In genomic region chr5:125164465-125165167, GRCm38 (mm10) we compare ENCODE assay signal across 8 mouse cellular contexts. TPM values are rescaled to one million over a fixed set of nuclear protein-coding genes. Genes with fewer than 3 reads are reported as not detected.
A peak's percentile ranks its signal among the peaks of the same experiment; 100 is the strongest.
DNase-seq lines count a peak whose midpoint lies in the region; ATAC-seq and TF ChIP-seq lines count a peak whose summit lies in the region.

No protein-coding gene starts in this region.

- 0 out of 2 replicates have a peak overlapping the region, but pooled peaks have one; percentile 8 for H3K9ac ChIP-seq in intestine, embryonic 15.5 days
- H3K9ac ChIP-seq in lung, postnatal 0 days (replicated peaks; ENCODE audit: low read depth), result no peak overlapping the region

- peak overlapping the region; percentile 76 for H3K27ac ChIP-seq in intestine, embryonic 15.5 days
- H3K27ac ChIP-seq in lung, postnatal 0 days (ENCODE audit: low read length), result peak overlapping the region; percentile 55; the same call in 1 of the 2 replicates

- TF ChIP-seq CTCF in lung, postnatal 0 days (IDR thresholded peaks at IDR 0.05), result no peak; the same call in 1 of the 2 replicates

- no peaks in the 10 kb centered on the region for H3K9me3 ChIP-seq in intestine, embryonic 15.5 days
- H3K9me3 ChIP-seq in lung, postnatal 0 days (ENCODE audit: low read length), result no peaks in the 10 kb centered on the region

- H3K36me3 ChIP-seq in intestine, embryonic 15.5 days, result no peaks in the 10 kb centered on the region
- H3K36me3 ChIP-seq in lung, postnatal 0 days (ENCODE audit: insufficient read depth, low read length), result 0 out of 2 replicates have a peak, but pooled peaks cover 4% of the 10 kb centered on the region

- peak; percentile 70 for ATAC-seq in intestine, embryonic 15.5 days
- ATAC-seq in lung, postnatal 0 days, result peak; percentile 65

- peaks cover 67% of the 10 kb centered on the region for H3K4me1 ChIP-seq in intestine, embryonic 15.5 days (replicated peaks)
- peaks cover 40% of the 10 kb centered on the region for H3K4me1 ChIP-seq in lung, postnatal 0 days (ENCODE audit: insufficient read depth, low read depth, low read length)

- H3K4me2 ChIP-seq in intestine, embryonic 15.5 days (replicated peaks), result no peak overlapping the region; the same call in 1 of the 2 replicates
- no peak overlapping the region for H3K4me2 ChIP-seq in lung, postnatal 0 days (replicated peaks; ENCODE audit: low read depth, low read length)

- 27% methylated on average over 12 of the region's 12 CpGs for WGBS in intestine, embryonic 15.5 days
- WGBS in lung, postnatal 0 days, result 21% methylated on average over 12 of the region's 12 CpGs

- peak; percentile 43 to 55 for DNase-seq in layer of hippocampus, postnatal 10 days (ENCODE audit: low spot score in 2 of 2)
- no peak for DNase-seq in layer of hippocampus, postnatal 14 days (ENCODE audit: low spot score in 2 of 2)
- DNase-seq in cerebellum, adult 9-10 months, result peak; percentile 78
- DNase-seq in gastrocnemius, postnatal 36 days, result peak; percentile 68 to 74
- DNase-seq in lung, postnatal 0 days (ENCODE audit: low spot score), result peak; percentile 80
- DNase-seq in testis, postnatal 10 days (ENCODE audit: low spot score), result peak; percentile 88
- DNase-seq in spleen, postnatal 14 days (ENCODE audit: low spot score in 2 of 2), result no peak

- no peak; the same call in 1 of the 2 replicates for TF ChIP-seq EP300 in lung, postnatal 0 days (IDR thresholded peaks at IDR 0.05)

- H3K4me3 ChIP-seq in intestine, embryonic 15.5 days (replicated peaks), result no peak overlapping the region
- no peak overlapping the region for H3K4me3 ChIP-seq in lung, postnatal 0 days (ENCODE audit: low read depth, low read length)

- intact Hi-C loops in gastrocnemius, postnatal 36 days (cut with DNase I), result no loop called here

- no peaks in the 10 kb centered on the region for H3K27me3 ChIP-seq in intestine, embryonic 15.5 days (replicated peaks)
- no peaks in the 10 kb centered on the region for H3K27me3 ChIP-seq in lung, postnatal 0 days (replicated peaks; ENCODE audit: insufficient read depth, low read length)

RNA-seq across cellular contexts. Expression of gene Ncor2, which starts 14.4 kb away (rescaled TPM):
- 100 to 1,000 TPM; 171 to 187 TPM for total RNA-seq in layer of hippocampus, postnatal 10 days (2021)
- 100 to 1,000 TPM; 238 to 254 TPM for total RNA-seq in layer of hippocampus, postnatal 14 days (2021)
- 100 to 1,000 TPM; 102 to 112 TPM for total RNA-seq in gastrocnemius, postnatal 36 days (2021)
- polyA plus RNA-seq in intestine, embryonic 15.5 days (2015; fragmentation: Nextera tagmentation; extraction: Ambion mirVana), result 19.9 and 20.0 TPM in 2 replicates
- polyA plus RNA-seq in lung, postnatal 0 days (2015; fragmentation: Nextera tagmentation; extraction: Ambion mirVana), result 20.2 and 23.9 TPM in 2 replicates

Comparison
In these comparisons a context has a peak if more than half of its experiments do, and no peak if none do; other contexts are left out.
1. DNase-seq: peak in layer of hippocampus, postnatal 10 days (2 of 2), cerebellum, adult 9-10 months (single experiment), gastrocnemius, postnatal 36 days (2 of 2), lung, postnatal 0 days (single experiment) and testis, postnatal 10 days (single experiment); none in layer of hippocampus, postnatal 14 days (0 of 2) and spleen, postnatal 14 days (0 of 2).